Mouse (Mus musculus): ENCODE data around the gene Maff. TPM values are rescaled to one million over a fixed set of nuclear protein-coding genes. Genes with fewer than 3 reads are reported as not detected.

Gene Maff
- total RNA-seq, 1 experiment from 2014 or later: 31.4 TPM

- ATAC-seq (replicated peaks in 1 of 2; ENCODE audit: insufficient read depth in 1 of 2, low FRiP score in 2 of 2, low TSS enrichment in 1 of 2, low read depth in 1 of 2, poor library complexity in 2 of 2, severe bottlenecking in 2 of 2): peak; percentile 52 to 76
Observed at GRCm38 (mm10) chr15:79402836-79403762, 56.7 kb downstream of the Maff start, which contains the start of gene Tmem184b. Tmem184b (minus strand) TSS chr15:79403569.

GRCm38 (mm10) chr15:79403763-79404210 lies 57.4 kb downstream of the Maff start:
- ATAC-seq (replicated peaks in 1 of 2; ENCODE audit: insufficient read depth in 1 of 2, low FRiP score in 2 of 2, low TSS enrichment in 1 of 2, low read depth in 1 of 2, poor library complexity in 2 of 2, severe bottlenecking in 2 of 2): no peak

- no peak for ATAC-seq (replicated peaks in 1 of 2; ENCODE audit: insufficient read depth in 1 of 2, low FRiP score in 2 of 2, low TSS enrichment in 1 of 2, low read depth in 1 of 2, poor library complexity in 2 of 2, severe bottlenecking in 2 of 2)
Observed at GRCm38 (mm10) chr15:79404277-79404676, 57.9 kb downstream of the Maff start.

GRCm38 (mm10) chr15:79406564-79406963 lies 60.1 kb downstream of the Maff start:
- ATAC-seq (replicated peaks in 1 of 2; ENCODE audit: insufficient read depth in 1 of 2, low FRiP score in 2 of 2, low TSS enrichment in 1 of 2, low read depth in 1 of 2, poor library complexity in 2 of 2, severe bottlenecking in 2 of 2): no peak

Other genes starting within 250 kb of the Maff start
- 3.4 and 6.7 TPM in 2 replicates for gene Micall1, start 237.7 kb upstream of the Maff start, total RNA-seq (2017)
- gene Polr2f, start 205.6 kb upstream of the Maff start, total RNA-seq (2017): 42.5 and 72.2 TPM in 2 replicates
- gene 1700088E04Rik, start 205.4 kb upstream of the Maff start, total RNA-seq (2017): 0.84 and 1.9 TPM in 2 replicates
- not detected in 2 replicates for gene Sox10, start 181.4 kb upstream of the Maff start, total RNA-seq (2017)
- 13.0 and 21.2 TPM in 2 replicates for gene Pick1, start 117.4 kb upstream of the Maff start, total RNA-seq (2017)
- gene Gm49486, start 117.2 kb upstream of the Maff start, total RNA-seq (2017): not detected in 2 replicates
- gene Slc16a8, start 91.9 kb upstream of the Maff start, total RNA-seq (2017): not detected in 2 replicates
- 0.13 and 0.79 TPM in 2 replicates for gene Baiap2l2, start 61.1 kb upstream of the Maff start, total RNA-seq (2017)
- gene Pla2g6, start 18.2 kb upstream of the Maff start, total RNA-seq (2017): 7.4 and 10.2 TPM in 2 replicates
- gene Tmem184b, start 56.9 kb downstream of the Maff start, total RNA-seq (2017): 3.5 and 6.5 TPM in 2 replicates
- 55.3 and 55.5 TPM in 2 replicates for gene Csnk1e, start 108.9 kb downstream of the Maff start, total RNA-seq (2017)
- gene Kcnj4, start 158.6 kb downstream of the Maff start, total RNA-seq (2017): not detected in 2 replicates
- gene Kdelr3, start 169.8 kb downstream of the Maff start, total RNA-seq (2017): not detected in 2 replicates
- 243 and 272 TPM in 2 replicates for gene Ddx17, start 200.1 kb downstream of the Maff start, total RNA-seq (2017)

Data from hematopoietic stem cell, adult 5-6 weeks (primary cell).